Mouse (Mus musculus): ENCODE measurements around the gene Trp53.

Gene Trp53

DNA sequence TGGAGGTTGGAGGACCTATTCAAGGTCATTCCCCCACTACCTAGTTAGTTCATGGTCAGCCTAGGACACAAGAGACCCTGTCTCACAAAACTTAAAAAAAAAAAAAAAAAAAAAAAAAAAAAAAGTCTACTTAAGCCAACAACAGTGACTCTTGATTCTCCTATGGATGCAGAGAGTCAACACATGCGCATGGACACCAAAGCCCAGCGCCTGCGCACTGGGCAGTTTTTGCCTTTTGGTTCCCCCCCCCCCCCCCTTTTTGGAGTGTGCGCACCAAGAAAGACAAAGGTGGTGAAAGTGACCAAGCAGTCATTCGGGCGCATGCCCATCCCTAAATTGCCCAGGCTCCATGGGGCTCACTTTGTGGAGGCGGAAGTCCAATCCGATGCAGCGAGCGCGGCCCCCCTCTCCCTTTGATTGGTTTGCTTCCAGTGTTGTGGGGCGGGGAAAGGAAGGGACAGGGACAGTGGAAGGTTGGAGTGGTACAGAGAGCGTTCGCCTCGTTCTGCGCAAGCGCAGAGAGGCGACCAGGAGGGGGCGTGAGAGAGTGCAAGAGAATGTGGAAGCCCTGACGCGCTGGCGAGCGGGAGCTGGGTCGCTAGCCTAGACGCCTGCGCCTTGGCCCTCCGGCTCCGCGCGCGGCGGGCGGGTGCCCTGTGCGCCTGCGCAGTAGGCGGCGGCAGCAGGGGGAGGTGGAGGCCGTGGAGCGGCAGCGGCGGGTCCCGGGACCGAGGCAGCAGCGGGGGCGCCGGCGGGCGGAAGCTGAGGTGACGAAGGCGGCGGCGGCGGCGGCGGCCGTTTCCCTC is 52.3 kb downstream of the Trp53 start, which contains the start of gene Fxr2:
Gene Fxr2, plus strand, starts transcription at position 707 of the 806 bp plus-strand sequence.
- DNase-seq, result peak; percentile 100

- DNase-seq, result no peak
Observed at GRCm38 (mm10) chr11:69633128-69633866, 53.1 kb downstream of the Trp53 start.

DNA sequence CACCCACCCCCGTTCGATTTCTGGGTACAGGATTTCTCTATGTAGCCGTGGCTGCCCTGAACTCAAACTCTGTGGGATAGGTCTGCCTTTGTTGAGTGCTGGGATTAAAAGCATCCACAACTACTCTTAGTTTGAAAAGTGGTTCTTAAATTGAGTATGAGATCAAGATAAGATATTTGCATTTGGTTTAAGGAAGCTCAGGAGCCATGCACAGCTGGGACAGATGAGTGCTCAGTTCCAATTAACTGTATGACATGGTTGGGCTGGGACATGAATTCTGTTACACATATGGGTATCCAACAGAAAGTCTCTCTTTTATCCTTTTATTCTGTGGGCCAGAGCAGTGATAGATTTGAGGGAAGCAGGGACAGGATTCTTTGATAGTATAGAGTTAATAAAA is 55.3 kb downstream of the Trp53 start:
- no peak for DNase-seq
